Mouse (Mus musculus) lung, postnatal 0 days (tissue): ENCODE data around the gene Adora1. TPM values are rescaled to one million over a fixed set of nuclear protein-coding genes. Genes with fewer than 3 reads are reported as not detected.

Experiments
- ATAC-seq: fragments of 200-750 bp; cut with Nextera tagmentation; 2 replicates; pipeline ENCODE4 v1.8.0; 2017; ENCODE audit warnings: moderate library complexity
- DNase-seq: peaks from one replicate; pipeline ENCODE4 v3.0.0-alpha.2; 2016; ENCODE audit warnings: low spot score
- H3K27ac ChIP-seq: fragments of 300-500 bp; sonication (generic); 2 replicates; pipeline ENCODE4 v1.5.1; 2014; ENCODE audit warnings: antibody characterized with exemption, mild to moderate bottlenecking, low read length, mixed read lengths
- H3K27me3 ChIP-seq: fragments of 300-500 bp; sonication (generic); replicated peaks from 2 replicates; pipeline ENCODE4 v1.6.1; 2014; ENCODE audit warnings: low read length, mixed read lengths; ENCODE audit not compliant: insufficient read depth
- H3K36me3 ChIP-seq: fragments of 300-500 bp; sonication (generic); 2 replicates; pipeline ENCODE4 v1.6.1; 2014; ENCODE audit warnings: low read length, mixed read lengths; ENCODE audit not compliant: insufficient read depth
- H3K4me1 ChIP-seq: fragments of 300-500 bp; sonication (generic); 2 replicates; pipeline ENCODE4 v1.6.1; 2014; ENCODE audit warnings: antibody characterized with exemption, low read depth, low read length, mixed read lengths; ENCODE audit not compliant: insufficient read depth
- H3K4me2 ChIP-seq: fragments of 300-500 bp; sonication (generic); replicated peaks from 2 replicates; pipeline ENCODE4 v1.6.1; 2014; ENCODE audit warnings: low read depth, mild to moderate bottlenecking, low read length, moderate library complexity, mixed read lengths
- H3K4me3 ChIP-seq: fragments of 300-500 bp; sonication (generic); 2 replicates; pipeline ENCODE4 v1.5.1; 2014; ENCODE audit warnings: low read depth, low read length
- H3K9ac ChIP-seq: fragments of 300-500 bp; sonication (generic); replicated peaks from 2 replicates; pipeline ENCODE4 v1.6.1; 2014; ENCODE audit warnings: low read depth, mild to moderate bottlenecking
- H3K9me3 ChIP-seq: fragments of 300-500 bp; sonication (generic); 2 replicates; pipeline ENCODE4 v1.6.1; 2016; ENCODE audit warnings: low read length, mixed read lengths
- CTCF ChIP-seq: IDR thresholded peaks from 2 replicates; pipeline ENCODE4 v1.5.1; 2016; ENCODE audit warnings: antibody characterized with exemption, mild to moderate bottlenecking
- EP300 ChIP-seq: IDR thresholded peaks from 2 replicates; pipeline ENCODE4 v1.6.1; 2016; ENCODE audit warnings: antibody characterized with exemption, mild to moderate bottlenecking, control low read depth
- WGBS: fragments of 180-500 bp; shearing (Covaris S2); extraction: QIAGEN DNeasy Blood & Tissue Kit; methylation state at CpG from one replicate; pipeline ENCODE4 v1.1.7; 2014; 5-methylcytosine and 5-hydroxymethylcytosine counted together
- polyA plus RNA-seq: library from polyadenylated mRNA; unstranded; fragments of >200 nt; fragmentation: Nextera tagmentation; extraction: Ambion mirVana; gene quantifications from 2 replicates; pipeline ENCODE4 v1.2.1, GENCODE M21; 2015

Adora1 gene
- polyA plus RNA-seq, 1 experiment from 2014 or later, result 4.8 TPM

DNA sequence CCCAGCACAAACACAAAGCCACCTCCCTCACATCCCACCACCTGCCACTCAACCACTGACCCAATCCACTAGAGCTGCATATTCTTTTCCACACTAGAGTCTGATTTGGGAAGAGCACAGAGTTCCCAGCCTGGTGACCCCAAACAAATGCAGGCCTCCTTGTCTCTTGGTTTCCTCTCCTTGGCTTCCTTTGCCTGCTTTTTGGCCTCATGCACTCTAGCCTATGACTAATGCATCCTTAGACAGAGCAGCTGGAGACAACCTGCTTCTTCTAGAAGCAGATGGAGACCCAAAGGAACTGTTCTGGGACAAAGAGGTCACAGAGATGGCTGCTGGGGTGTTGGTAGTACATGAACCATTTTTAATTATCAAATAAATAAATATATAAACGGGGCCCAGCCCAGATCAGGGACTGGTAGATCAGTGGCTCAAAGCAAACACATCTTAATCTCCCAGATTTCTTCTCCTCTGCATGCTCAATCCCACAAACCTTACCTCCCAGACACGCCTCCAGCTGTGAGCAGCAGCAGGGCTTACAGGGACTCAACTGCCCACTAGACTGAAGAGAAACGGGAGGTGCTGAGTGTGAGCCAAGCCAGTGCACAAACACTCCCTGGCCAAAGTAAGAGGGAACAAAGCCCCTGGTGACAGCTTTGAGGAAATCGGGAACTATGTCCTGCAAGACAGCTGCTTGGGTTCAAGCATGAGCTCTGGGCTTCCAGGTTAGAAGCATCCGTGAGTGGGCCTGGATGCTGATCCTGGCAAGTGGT, 5.2 kb downstream of the Adora1 start:
- DNase-seq (no peak), ATAC-seq (no peak)
- H3K27me3 ChIP-seq, result peaks cover 15% of the 10 kb centered on the region
- no peak overlapping the region for H3K9ac ChIP-seq
- TF ChIP-seq CTCF (no peak), EP300 (no peak)
- no peak overlapping the region for H3K4me3 ChIP-seq
- no peak overlapping the region for H3K4me2 ChIP-seq
- H3K27ac ChIP-seq, result no peak overlapping the region
- 51% methylated on average over 5 of the region's 5 CpGs for WGBS
- no peaks in the 10 kb centered on the region for H3K9me3 ChIP-seq
- H3K4me1 ChIP-seq, result peaks cover 5% of the 10 kb centered on the region; the same call in 1 of the 2 replicates
- no peaks in the 10 kb centered on the region for H3K36me3 ChIP-seq

DNA sequence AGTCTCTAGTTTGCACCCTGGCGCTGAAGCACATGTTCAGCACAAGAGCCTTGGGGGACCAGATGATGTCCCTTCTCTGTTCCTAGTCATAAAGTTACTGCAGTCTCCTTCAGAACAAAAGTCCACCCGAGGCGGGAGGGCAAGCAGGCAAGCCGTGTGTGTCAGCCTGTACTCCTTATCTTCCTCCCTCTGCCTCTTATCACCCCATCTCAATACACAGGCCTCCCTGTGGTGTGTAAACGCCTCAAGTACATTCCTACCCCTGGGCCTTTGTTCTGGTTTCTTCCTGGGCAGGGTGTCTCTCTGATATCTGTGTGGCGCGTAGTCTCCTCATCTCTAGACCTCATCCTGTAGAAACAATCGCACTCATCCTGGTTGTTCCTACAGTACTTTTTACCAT, 8.5 kb downstream of the Adora1 start:
- no peaks in the 10 kb centered on the region for H3K27me3 ChIP-seq

DNA sequence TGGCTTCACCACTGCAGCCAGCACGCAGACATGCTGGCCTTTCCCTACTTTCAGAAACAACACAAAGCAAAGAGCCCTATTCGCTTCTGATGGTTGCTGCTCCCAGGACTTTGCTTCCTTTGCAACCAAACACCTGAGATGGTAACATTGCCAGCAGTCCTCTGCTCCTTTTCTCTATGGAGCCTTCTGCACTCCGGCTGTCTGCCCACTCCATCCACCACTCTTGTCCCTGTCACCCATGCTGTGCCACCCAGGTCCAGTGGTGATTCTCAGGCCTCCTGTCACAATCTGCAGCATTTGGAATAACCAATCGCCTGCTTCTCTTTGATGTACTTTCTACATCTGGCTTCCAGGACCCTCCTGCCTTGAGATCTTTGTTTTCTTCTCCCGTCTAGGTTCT, 9.9 kb downstream of the Adora1 start:
- no peak for TF ChIP-seq EP300
- TF ChIP-seq CTCF, result no peak
- Histone ChIP-seq H3K36me3 (no peaks in the 10 kb centered on the region), H3K27me3 (no peaks in the 10 kb centered on the region), H3K9ac (no peak overlapping the region), H3K4me1 (0 out of 2 replicates have a peak, but pooled peaks cover 5% of the 10 kb centered on the region), H3K4me2 (no peak overlapping the region), H3K4me3 (no peak overlapping the region), H3K27ac (no peak overlapping the region), H3K9me3 (no peaks in the 10 kb centered on the region)
- 87% methylated on average over 5 of the region's 5 CpGs for WGBS
- ATAC-seq, result no peak
- no peak for DNase-seq

More for the DNA sequence above, 8.5 kb downstream of the Adora1 start:
- no peak overlapping the region for H3K9ac ChIP-seq
- no peak for TF ChIP-seq CTCF
- no peak for TF ChIP-seq EP300
- no peaks in the 10 kb centered on the region for H3K36me3 ChIP-seq
- no peak overlapping the region for H3K4me3 ChIP-seq
- ATAC-seq (no peak), DNase-seq (no peak)
- 0 out of 2 replicates have a peak, but pooled peaks cover 5% of the 10 kb centered on the region for H3K4me1 ChIP-seq
- no peak overlapping the region for H3K27ac ChIP-seq
- no peaks in the 10 kb centered on the region for H3K9me3 ChIP-seq
- no peak overlapping the region for H3K4me2 ChIP-seq
- WGBS, result 48% methylated on average over 8 of the region's 8 CpGs

DNA sequence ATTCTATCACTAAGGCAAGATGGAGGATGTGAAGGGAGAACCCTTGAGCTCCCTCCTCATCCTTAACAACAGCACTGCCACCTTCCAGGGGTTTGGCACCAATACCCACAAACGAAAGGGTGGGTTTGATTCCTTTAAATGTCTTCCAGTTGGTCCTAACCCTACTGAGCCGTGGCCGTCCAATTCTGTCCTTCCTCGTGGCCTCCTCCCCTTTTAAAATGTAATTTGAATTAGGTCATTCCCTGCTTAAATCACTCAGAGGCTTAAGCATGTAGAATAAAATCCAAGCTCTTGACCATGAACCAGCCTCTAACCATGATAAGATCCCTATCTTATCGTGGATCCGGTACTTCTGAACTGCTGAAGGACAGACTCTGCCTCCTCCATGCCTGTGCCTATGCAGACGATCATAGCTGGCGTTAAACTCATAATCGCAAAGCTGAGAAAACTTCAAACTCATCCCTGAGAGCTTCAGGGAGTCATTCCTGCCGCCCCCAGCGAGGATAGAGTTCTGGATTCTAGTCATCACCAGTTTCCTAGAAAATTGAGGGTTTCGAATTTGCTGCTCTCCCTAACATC, 10.5 kb downstream of the Adora1 start:
- DNase-seq (no peak), ATAC-seq (no peak)
- TF ChIP-seq EP300 (no peak), CTCF (no peak)
- H3K27me3 ChIP-seq, result no peaks in the 10 kb centered on the region
- no peak overlapping the region for H3K9ac ChIP-seq
- H3K9me3 ChIP-seq, result no peaks in the 10 kb centered on the region
- no peak overlapping the region for H3K4me3 ChIP-seq
- H3K4me1 ChIP-seq, result 0 out of 2 replicates have a peak, but pooled peaks cover 5% of the 10 kb centered on the region
- no peaks in the 10 kb centered on the region for H3K36me3 ChIP-seq
- WGBS, result 67% methylated on average over 12 of the region's 12 CpGs
- no peak overlapping the region for H3K4me2 ChIP-seq
- no peak overlapping the region for H3K27ac ChIP-seq

DNA sequence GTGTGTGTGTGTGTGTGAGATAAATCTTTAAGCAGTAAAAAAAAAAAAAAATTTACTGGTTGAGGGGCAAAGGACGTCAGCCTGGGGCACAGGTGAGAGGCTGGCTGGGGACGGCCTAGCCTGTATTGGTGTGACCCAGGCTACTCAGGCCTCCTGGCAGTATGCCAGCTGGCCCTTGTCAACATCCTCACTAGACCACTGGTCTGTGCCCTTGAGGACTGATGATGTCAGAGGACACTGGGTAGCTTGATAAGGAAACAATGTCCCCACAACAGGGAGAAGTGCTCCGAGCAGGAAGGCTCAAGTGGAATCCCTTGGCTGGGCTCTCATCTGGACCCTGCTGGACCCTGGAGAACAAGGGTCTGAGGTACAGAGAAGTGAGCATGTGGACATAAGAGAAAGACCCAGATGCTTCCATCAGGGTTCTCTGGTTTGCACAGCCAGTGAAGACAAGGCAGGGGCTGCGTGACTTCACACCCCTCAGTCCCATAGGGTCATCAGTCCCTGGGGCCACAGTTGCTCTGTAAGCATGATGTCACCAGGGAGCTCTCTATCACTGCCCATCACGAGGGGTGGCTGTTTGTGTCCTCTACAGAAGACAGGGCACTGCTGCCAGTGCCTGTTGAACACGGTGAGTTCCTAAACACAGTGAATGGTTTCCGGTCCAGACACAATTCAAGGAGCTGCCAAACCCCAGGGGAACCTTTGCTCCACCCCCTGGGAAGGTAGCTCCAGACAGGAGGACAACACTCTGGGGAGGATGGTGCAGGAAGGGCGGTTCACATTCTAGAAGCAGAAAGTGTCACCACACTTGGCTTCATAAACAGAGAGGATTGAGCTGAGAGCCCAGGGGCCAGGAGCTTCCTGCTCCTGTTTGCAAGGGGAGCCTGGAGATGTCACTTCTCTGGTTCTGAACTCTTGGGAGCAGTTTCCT, 12.8 kb downstream of the Adora1 start:
- no peaks in the 10 kb centered on the region for H3K27me3 ChIP-seq
- no peaks in the 10 kb centered on the region for H3K36me3 ChIP-seq
- ATAC-seq, result peak; percentile 94
- no peak overlapping the region for H3K4me3 ChIP-seq
- H3K4me1 ChIP-seq, result 0 out of 2 replicates have a peak, but pooled peaks cover 5% of the 10 kb centered on the region
- no peaks in the 10 kb centered on the region for H3K9me3 ChIP-seq
- WGBS, result 31% methylated on average over 8 of the region's 8 CpGs
- H3K4me2 ChIP-seq, result no peak overlapping the region
- no peak overlapping the region for H3K9ac ChIP-seq
- H3K27ac ChIP-seq, result peak overlapping the region; percentile 60; the same call in 1 of the 2 replicates
- DNase-seq, result peak; percentile 84
- TF ChIP-seq CTCF (no peak), EP300 (peak; percentile 86)

DNA sequence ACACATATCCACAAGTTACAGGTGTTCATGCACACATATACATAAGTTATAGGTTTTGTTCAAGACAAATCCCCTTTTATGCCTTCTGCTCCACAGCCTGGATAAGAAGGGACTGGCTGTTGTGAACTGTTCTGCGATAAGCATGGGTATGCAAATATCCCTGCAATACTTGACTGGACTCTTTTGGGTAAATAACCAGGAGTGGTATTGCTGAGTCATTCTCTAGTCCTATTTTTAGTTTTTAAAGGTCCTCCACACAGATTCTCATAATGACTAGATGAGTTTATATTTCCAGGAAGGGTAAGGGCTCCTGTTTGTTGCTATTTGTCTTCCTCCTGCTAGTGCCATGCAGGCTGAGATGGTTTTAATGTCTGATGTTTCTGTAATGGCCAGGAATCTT, 14.1 kb downstream of the Adora1 start:
- 61% methylated on average over 1 of the region's 1 CpGs for WGBS
- H3K9ac ChIP-seq, result no peak overlapping the region
- no peak overlapping the region for H3K4me2 ChIP-seq
- H3K4me1 ChIP-seq, result 0 out of 2 replicates have a peak, but pooled peaks cover 5% of the 10 kb centered on the region
- no peaks in the 10 kb centered on the region for H3K36me3 ChIP-seq
- peak; percentile 34; the same call in 1 of the 2 replicates for ATAC-seq
- H3K9me3 ChIP-seq, result no peaks in the 10 kb centered on the region
- peak; percentile 85 for DNase-seq
- no peak overlapping the region for H3K4me3 ChIP-seq
- H3K27me3 ChIP-seq, result no peaks in the 10 kb centered on the region
- 0 out of 2 replicates have a peak overlapping the region, but pooled peaks have one; percentile 38 for H3K27ac ChIP-seq
- TF ChIP-seq CTCF (no peak), EP300 (peak; percentile 92)
